Mouse (Mus musculus) small intestine, adult 2 months (tissue): ENCODE data around the gene Smarcc2.

ENCODE experiments used
- CTCF ChIP-seq: fragments of 200-500 bp; IDR thresholded peaks from 2 replicates; pipeline ENCODE4 v1.5.1; 2012; ENCODE audit warnings: low read depth, mild to moderate bottlenecking, control low read depth, inconsistent platforms, low read length, moderate library complexity, mixed read lengths; ENCODE audit not compliant: insufficient replicate concordance, insufficient read length; ENCODE audit errors: extremely low read depth
- POLR2A ChIP-seq: fragments of 200-500 bp; IDR thresholded peaks from 2 replicates; pipeline ENCODE4 v1.6.1; 2012; ENCODE audit warnings: low read depth, mild to moderate bottlenecking, control low read depth, inconsistent platforms, low read length, moderate library complexity

- TF ChIP-seq POLR2A (no peak), CTCF (no peak)
These were observed 13.6 kb upstream of the Smarcc2 start for GRCm38 (mm10) chr10:128445407-128445806.
